Mouse (Mus musculus) megakaryocyte, embryonic 14.5 days (primary cell): Measurements from ENCODE around the gene 5730596B20Rik.

Source experiments
- FLI1 ChIP-seq: IDR thresholded peaks from 2 replicates; pipeline ENCODE4 v1.6.1; 2012; ENCODE audit warnings: low read length, inconsistent platforms, mixed read lengths
- GATA1 ChIP-seq: IDR thresholded peaks from 3 replicates; pipeline ENCODE4 v1.6.1; 2012; ENCODE audit warnings: mixed read lengths, low read length, inconsistent platforms, borderline replicate concordance

- TF ChIP-seq GATA1 (no peak), FLI1 (no peak)
These were observed 42.9 kb downstream of the 5730596B20Rik start for GRCm38 (mm10) chr6:52220003-52220864.
